Mouse (Mus musculus) neural tube, postnatal 0 days (tissue): ENCODE results near the gene Tmprss4. TPM values are rescaled to one million over a fixed set of nuclear protein-coding genes. Genes with fewer than 3 reads are reported as not detected.

Source experiments
- polyA plus RNA-seq: library from polyadenylated mRNA; unstranded; fragments of >200 nt; fragmentation: Nextera tagmentation; extraction: Ambion mirVana; gene quantifications from 2 replicates; pipeline ENCODE4 v1.2.1, GENCODE M21; 2015

The Tmprss4 gene
- not detected in 2 replicates for polyA plus RNA-seq

GRCm38 (mm10) chr9:45203797-45204410 is at the start of gene Tmprss4:
Tmprss4 (minus strand) TSS chr9:45204092.

GRCm38 (mm10) chr9:45181770-45182169 is 22.1 kb downstream of the Tmprss4 start, which contains the start of gene BC049352:
BC049352 (plus strand) TSS chr9:45182007.

GRCm38 (mm10) chr9:45138191-45139032 is 65.5 kb downstream of the Tmprss4 start, which contains the start of gene Scn4b:
Scn4b (plus strand) TSS chr9:45138395.

Other genes starting within 250 kb of the Tmprss4 start
- 22.2 and 27.8 TPM in 2 replicates for gene Ube4a, start 238.5 kb downstream of the Tmprss4 start, polyA plus RNA-seq
- not detected in 2 replicates for gene Cd3g, start 223.7 kb downstream of the Tmprss4 start, polyA plus RNA-seq
- gene Cd3d, start 222.3 kb downstream of the Tmprss4 start, polyA plus RNA-seq: not detected in 2 replicates
- 0.21 TPM in 1 of 2 replicates, not detected in the other for gene Cd3e, start 194.5 kb downstream of the Tmprss4 start, polyA plus RNA-seq
- 1.9 and 4.5 TPM in 2 replicates for gene Mpzl2, start 164.3 kb downstream of the Tmprss4 start, polyA plus RNA-seq
- gene Mpzl3, start 148.9 kb downstream of the Tmprss4 start, polyA plus RNA-seq: 1.2 and 1.3 TPM in 2 replicates
- gene Jaml, start 124.9 kb downstream of the Tmprss4 start, polyA plus RNA-seq: 0.34 and 0.39 TPM in 2 replicates
- 13.2 and 14.0 TPM in 2 replicates for gene Scn2b, start 86.3 kb downstream of the Tmprss4 start, polyA plus RNA-seq
- gene Scn4b, start 65.7 kb downstream of the Tmprss4 start, polyA plus RNA-seq: 2.3 TPM in 2 replicates
- gene BC049352, start 22.1 kb downstream of the Tmprss4 start, polyA plus RNA-seq: not detected in 2 replicates
- 1.3 and 1.5 TPM in 2 replicates for gene Il10ra, start 65.1 kb upstream of the Tmprss4 start, polyA plus RNA-seq
- gene Tmprss13, start 115.0 kb upstream of the Tmprss4 start, polyA plus RNA-seq: not detected in 2 replicates
- 662 and 723 TPM in 2 replicates for gene Fxyd6, start 166.1 kb upstream of the Tmprss4 start, polyA plus RNA-seq
- gene Fxyd2, start 195.6 kb upstream of the Tmprss4 start, polyA plus RNA-seq: 19.8 and 23.6 TPM in 2 replicates
- 12.1 and 15.4 TPM in 2 replicates for gene Dscaml1, start 222.5 kb upstream of the Tmprss4 start, polyA plus RNA-seq